Mouse (Mus musculus): ENCODE data around the gene Zfp457.
"Not testable (repeated sequence)": the region's sequence is repeated elsewhere in the genome, so short reads cannot be mapped to it uniquely, and the experiment has no call there.

Zfp457 gene

DNA sequence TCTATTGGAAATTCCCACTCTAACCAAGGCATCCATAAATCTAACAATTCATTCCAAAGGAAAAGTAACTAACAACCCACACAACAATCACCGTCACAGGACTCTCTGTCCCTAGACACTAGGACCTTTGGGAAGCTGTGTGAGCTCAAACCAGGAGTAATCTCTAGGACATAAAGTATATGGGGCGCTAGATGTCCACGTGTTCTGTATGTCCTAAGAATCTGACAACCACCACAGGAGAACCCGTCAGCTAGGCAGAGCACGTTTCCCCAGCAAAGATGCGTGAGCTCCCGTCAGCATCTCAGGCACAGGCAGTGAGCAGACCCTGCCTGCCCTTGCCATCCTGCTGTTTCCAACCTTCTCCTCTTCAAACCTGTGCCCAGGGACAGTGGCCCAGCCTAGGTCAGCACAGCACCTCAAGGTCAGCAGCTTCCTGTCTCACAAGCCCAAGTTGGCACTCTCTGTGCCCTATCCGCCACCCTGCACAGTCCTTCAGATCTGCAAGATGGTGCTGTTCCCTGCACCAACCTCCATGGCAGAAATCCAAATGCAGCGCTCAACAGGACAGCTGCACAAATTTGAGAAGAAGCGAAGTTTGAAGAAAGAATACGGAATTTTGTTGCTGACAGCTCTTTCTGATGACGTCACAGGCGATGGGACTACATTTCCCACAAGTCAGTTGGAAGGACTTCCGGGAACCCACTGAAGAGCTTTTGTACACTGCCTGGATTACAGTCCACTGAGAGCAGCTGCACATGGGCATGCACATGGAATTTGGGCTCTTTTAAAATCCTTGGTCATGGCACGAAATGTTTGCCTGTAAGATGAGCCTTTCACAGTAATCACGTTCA is at the start of gene Zfp457:
TSS of gene Zfp457 (minus strand) at position 664 of the 851 bp plus-strand sequence.
- peak; percentile 96 for DNase-seq (ENCODE audit: low spot score)

DNA sequence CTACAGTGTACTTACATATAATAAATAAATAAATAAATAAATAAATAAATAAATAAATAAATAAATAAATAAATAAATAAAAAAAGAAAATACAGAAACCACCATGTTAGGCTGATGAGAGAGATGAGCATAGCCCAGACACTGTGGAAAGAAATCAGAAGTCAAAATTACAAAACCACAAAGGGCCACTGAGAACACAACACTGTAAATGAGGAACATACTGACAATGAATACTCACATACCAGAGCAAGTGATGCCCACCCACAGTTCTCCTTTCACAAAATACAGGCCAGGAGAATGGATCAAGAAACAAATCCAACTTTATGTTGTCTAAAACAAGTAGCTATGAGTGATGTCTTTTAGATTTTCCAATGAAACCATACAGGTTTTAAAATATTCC is 45.6 kb upstream of the Zfp457 start:
- no peak for DNase-seq (ENCODE audit: low spot score)

DNA sequence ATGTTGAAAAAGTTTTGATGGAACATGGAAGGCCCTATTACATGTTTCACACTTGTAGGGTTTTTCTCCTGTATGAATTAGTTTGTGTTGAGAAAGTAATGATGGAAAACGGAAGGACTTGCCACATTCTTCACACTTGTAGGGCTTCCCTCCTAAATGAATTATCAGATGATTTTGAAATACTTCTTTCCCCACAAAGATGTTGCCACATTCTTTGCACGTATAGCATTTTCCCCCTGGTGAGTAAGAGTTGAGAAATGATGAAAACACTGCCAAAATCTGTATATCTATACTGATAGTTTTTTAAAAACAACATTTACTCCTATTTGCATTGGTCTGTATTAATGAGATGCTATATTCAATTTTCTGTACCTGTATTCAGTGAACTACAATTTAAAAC is 37.1 kb upstream of the Zfp457 start:
- no peak for DNase-seq (ENCODE audit: low spot score)

DNA sequence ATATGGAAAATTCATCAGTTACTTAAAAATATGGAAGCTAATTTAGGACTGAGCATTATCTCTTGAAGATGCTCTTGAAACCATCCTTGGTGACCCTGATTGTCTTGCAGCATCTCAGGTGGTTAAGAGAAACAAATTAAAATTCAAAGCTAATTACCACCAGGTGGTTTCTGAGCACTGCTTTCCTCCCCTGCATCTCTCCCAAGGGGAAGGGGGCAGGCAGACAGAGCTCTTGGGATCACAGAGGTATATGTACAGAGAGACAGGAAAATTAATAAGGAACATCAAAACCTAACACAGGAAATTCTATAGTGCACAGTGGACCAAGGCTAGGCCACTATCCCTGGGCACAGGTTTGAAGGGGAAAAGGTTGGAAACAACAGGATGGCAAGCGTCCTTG is 26.6 kb upstream of the Zfp457 start:
- DNase-seq (ENCODE audit: low spot score), result no peak

DNA sequence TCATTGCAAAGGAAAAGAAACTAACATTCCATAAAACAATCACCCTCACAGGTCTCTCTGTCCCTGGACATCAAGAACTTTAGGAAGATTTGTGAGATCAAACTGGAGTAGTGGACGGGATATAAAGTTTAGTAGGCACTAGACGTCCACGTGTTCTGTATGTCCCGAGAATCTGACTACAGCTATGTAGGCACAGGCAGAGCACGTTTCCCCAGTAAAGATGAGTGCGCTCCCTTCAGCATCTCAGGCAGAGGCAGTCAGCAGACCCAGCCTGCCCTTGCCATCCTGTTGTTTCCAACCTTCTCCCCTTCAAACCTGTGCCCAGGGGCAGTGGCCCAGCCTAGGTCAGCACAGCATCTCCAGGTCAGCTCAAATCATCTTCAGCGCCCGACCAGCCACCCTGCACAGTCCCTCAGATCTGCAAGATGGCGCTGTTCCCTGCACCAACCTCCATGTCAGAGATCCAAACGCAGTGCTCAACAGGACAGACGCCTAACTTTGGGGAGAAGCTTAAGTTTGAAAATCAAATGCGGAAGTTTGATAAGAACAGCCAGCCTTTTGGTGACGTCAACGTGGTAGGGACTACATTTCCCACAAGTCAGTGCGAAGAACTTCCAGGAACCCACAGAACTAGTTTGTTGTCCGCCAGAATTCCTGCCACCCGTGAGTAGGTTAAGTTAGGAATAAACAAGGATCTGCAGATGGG is 25.9 kb upstream of the Zfp457 start, which contains the start of gene Zfp595:
TSS of gene Zfp595 (minus strand) at position 552 of the 706 bp plus-strand sequence.
- DNase-seq (ENCODE audit: low spot score), result peak; percentile 89

DNA sequence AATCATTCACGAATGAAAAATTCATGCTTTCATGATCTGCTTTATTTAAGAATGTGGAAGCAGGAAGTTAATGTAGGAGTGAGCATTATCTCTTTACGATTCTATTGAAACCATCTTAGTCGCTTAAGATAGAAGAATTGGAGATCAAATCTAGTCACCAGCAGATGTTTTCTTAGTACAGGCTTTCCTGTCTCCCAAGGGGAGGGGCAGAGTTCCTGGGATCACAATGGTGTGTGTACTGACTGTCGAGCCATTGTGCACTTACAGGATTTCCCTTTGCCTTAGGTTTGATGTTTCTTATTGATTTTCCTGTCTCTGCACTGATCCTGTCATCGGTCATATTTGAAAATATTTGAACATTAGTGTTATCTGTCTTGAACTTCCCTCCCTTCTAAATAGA is 433 bp upstream of the Zfp457 start:
- no peak for DNase-seq (ENCODE audit: low spot score)

DNA sequence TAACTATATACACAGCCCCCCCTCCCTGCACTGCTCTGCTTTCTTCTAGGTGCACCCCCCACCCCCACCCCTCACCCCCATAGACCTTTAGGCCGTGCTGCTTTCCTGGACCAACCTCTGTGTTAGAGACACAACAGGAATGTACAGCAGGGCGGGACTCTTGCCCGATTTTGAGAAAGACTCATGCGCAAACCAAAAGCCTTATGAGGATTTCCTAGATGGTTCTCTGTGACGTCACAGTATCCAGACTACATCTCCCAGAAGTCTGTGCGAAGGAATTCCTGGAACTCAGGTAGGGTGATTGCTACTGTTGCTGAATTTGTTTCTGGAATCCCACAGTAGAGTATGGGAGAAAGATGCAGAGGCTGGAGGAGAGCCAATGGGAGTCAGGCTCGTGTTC is 28.0 kb downstream of the Zfp457 start, which contains the start of gene Zfp458:
TSS of gene Zfp458 (minus strand) at position 153 of the 400 bp plus-strand sequence.
- no peak for DNase-seq (ENCODE audit: low spot score)

DNA sequence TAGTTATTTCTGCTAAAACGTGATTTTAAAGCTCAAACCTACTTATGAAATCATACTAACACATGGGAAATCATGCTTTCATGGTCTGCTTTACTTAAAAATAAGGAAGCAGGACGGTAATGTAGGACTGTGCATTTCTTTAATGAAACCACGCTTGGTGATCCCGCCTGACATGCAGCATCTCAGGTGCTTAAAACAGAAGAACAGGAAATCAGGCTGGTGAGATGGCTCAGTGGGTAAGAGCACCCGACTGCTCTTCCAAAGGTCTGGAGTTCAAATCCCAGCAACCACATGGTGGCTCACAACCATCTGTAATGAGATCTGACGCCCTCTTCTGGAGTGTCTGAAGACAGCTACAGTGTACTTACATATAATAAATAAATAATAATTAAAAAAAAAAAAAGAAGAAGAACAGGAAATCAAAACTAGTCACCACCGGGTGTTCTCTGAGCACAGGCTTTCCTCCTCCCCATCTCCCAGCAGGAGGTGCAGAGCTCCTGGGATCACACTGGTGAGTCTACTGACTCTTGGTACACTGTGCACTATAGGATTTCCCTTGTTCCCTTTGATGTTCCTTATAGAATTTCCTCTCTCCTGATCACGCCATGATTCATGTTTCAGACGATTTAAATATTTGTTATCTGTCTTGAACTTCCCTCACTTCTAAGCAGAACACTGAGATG is 36.8 kb downstream of the Zfp457 start:
- not testable (repeated sequence) for DNase-seq (ENCODE audit: low spot score)

DNA sequence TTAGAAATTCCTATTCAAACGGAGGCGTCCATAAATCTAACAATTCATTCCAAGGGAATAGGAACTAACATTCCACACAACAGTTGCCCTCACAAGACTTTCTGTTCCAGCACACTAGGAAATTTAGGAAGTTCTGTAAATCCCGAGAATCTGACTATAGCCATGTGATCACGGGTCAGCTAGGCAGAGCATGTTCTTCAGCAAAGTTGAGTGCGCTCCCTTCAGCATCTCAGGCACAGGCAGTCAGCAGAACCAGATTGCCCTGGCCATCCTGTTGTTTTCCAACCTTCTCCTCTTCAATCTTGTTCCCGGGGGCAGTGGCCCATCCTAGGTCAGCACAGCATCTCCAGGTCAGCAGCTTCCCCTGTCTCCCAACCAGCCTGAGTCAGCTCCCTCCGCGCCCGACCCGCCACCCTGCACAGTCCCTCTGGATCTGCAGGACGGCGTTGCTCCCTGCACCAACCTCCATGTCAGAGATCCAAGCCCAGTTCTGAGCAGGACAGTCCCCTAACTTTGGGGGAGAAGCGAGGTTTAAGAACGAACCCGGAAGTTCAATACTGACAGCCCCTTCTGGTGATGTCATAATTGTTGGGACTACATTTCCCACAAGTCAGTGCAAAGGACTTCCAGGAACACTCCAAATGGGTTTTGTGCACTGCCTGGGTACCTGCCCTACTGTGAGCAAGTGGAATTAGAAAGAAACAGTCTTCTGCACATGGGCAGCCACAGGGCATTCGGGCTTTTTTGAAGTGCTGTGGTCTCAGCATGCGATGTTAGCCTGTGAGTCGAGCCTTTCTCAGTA is 37.5 kb downstream of the Zfp457 start:
- DNase-seq (ENCODE audit: low spot score), result peak; percentile 87
